Mouse (Mus musculus) limb, embryonic 11.5 days (tissue): ENCODE measurements around the gene Rasa2. TPM values are rescaled to one million over a fixed set of nuclear protein-coding genes. Genes with fewer than 3 reads are reported as not detected.
"Not testable (repeated sequence)": the region's sequence is repeated elsewhere in the genome, so short reads cannot be mapped to it uniquely, and the experiment has no call there.

Source experiments
- ATAC-seq: fragments of 200-750 bp; cut with Nextera tagmentation; 2 replicates; pipeline ENCODE4 v1.8.0; 2017; ENCODE audit warnings: low read depth; ENCODE audit not compliant: insufficient number of reproducible peaks, low FRiP score, low TSS enrichment
- DNase-seq: peaks from one replicate; pipeline ENCODE4 v3.0.0-alpha.2; 2015; ENCODE audit warnings: low spot score
- H3K27ac ChIP-seq: fragments of 300-500 bp; sonication (generic); replicated peaks from 2 replicates; pipeline ENCODE4 v1.5.1; 2014; ENCODE audit warnings: low read depth, mild to moderate bottlenecking, low read length
- H3K27me3 ChIP-seq: fragments of 300-500 bp; sonication (generic); 2 replicates; pipeline ENCODE4 v1.6.1; 2014; ENCODE audit warnings: mild to moderate bottlenecking, low read length, mixed read lengths; ENCODE audit not compliant: control insufficient read depth, insufficient read depth
- H3K36me3 ChIP-seq: fragments of 300-500 bp; sonication (generic); 2 replicates; pipeline ENCODE4 v1.6.1; 2014; ENCODE audit warnings: mild to moderate bottlenecking, low read length, moderate library complexity, mixed read lengths; ENCODE audit not compliant: control insufficient read depth, insufficient read depth
- H3K4me1 ChIP-seq: fragments of 300-500 bp; sonication (generic); 2 replicates; pipeline ENCODE4 v1.6.1; 2014; ENCODE audit warnings: low read length, mixed read lengths; ENCODE audit not compliant: control insufficient read depth, insufficient read depth
- H3K4me2 ChIP-seq: fragments of 300-500 bp; sonication (generic); 2 replicates; pipeline ENCODE4 v1.6.1; 2014; ENCODE audit warnings: low read depth, mild to moderate bottlenecking, moderate library complexity; ENCODE audit not compliant: severe bottlenecking
- H3K4me3 ChIP-seq: fragments of 300-500 bp; sonication (generic); 2 replicates; pipeline ENCODE4 v1.5.1; 2014; ENCODE audit warnings: low read depth, low read length
- H3K9ac ChIP-seq: fragments of 300-500 bp; sonication (generic); 2 replicates; pipeline ENCODE4 v1.6.1; 2014; ENCODE audit warnings: mild to moderate bottlenecking, low read length
- H3K9me3 ChIP-seq: fragments of 300-500 bp; sonication (generic); 2 replicates; pipeline ENCODE4 v1.6.1; 2016; ENCODE audit warnings: low read length; ENCODE audit not compliant: control insufficient read depth
- WGBS: fragments of 180-500 bp; shearing (Covaris S2); extraction: QIAGEN DNeasy Blood & Tissue Kit; methylation state at CpG from one replicate; pipeline ENCODE4 v1.1.7; 2014; 5-methylcytosine and 5-hydroxymethylcytosine counted together
- polyA plus RNA-seq: library from polyadenylated mRNA; unstranded; fragments of >200 nt; fragmentation: Nextera tagmentation; extraction: Ambion mirVana; gene quantifications from 2 replicates; pipeline ENCODE4 v1.2.1, GENCODE M21; 2014

The Rasa2 gene
- polyA plus RNA-seq, 1 experiment from 2014 or later: 20.6 TPM

GRCm38 (mm10) chr9:96536093-96536492 lies 95.3 kb downstream of the Rasa2 start:
- H3K9me3 ChIP-seq, H3K4me3 ChIP-seq, DNase-seq, H3K27ac ChIP-seq, H3K27me3 ChIP-seq, H3K36me3 ChIP-seq, H3K9ac ChIP-seq, ATAC-seq, H3K4me2 ChIP-seq, H3K4me1 ChIP-seq: not testable (repeated sequence)
- 93% methylated on average over 4 of the region's 4 CpGs for WGBS

GRCm38 (mm10) chr9:96535431-96535830 lies 96.0 kb downstream of the Rasa2 start:
- no peaks in the 10 kb centered on the region for H3K9me3 ChIP-seq
- H3K27me3 ChIP-seq: no peaks in the 10 kb centered on the region
- H3K36me3 ChIP-seq: no peaks in the 10 kb centered on the region
- no peak for DNase-seq
- WGBS: 90% methylated on average over 6 of the region's 6 CpGs
- H3K27ac ChIP-seq: no peak overlapping the region
- no peak overlapping the region for H3K9ac ChIP-seq
- ATAC-seq: no peak
- 0 out of 2 replicates have a peak, but pooled peaks cover 3% of the 10 kb centered on the region for H3K4me1 ChIP-seq
- H3K4me3 ChIP-seq: no peak overlapping the region
- H3K4me2 ChIP-seq: no peak overlapping the region

- WGBS: 93% methylated on average over 4 of the region's 4 CpGs
- no peak for ATAC-seq
- H3K36me3 ChIP-seq: no peaks in the 10 kb centered on the region
- H3K27me3 ChIP-seq: no peaks in the 10 kb centered on the region
- H3K4me1 ChIP-seq: 0 out of 2 replicates have a peak, but pooled peaks cover 3% of the 10 kb centered on the region
- no peak overlapping the region for H3K4me3 ChIP-seq
- H3K9ac ChIP-seq: no peak overlapping the region
- H3K4me2 ChIP-seq: no peak overlapping the region
- no peak overlapping the region for H3K27ac ChIP-seq
- H3K9me3 ChIP-seq: no peaks in the 10 kb centered on the region
- no peak for DNase-seq
Measured at GRCm38 (mm10) chr9:96534256-96534655, 97.2 kb downstream of the Rasa2 start.

GRCm38 (mm10) chr9:96533476-96533875 lies 97.9 kb downstream of the Rasa2 start:
- Histone ChIP-seq H3K9ac (no peak overlapping the region), H3K4me3 (no peak overlapping the region), H3K4me1 (0 out of 2 replicates have a peak, but pooled peaks cover 3% of the 10 kb centered on the region), H3K36me3 (no peaks in the 10 kb centered on the region), H3K4me2 (no peak overlapping the region), H3K9me3 (no peaks in the 10 kb centered on the region), H3K27ac (no peak overlapping the region), H3K27me3 (no peaks in the 10 kb centered on the region)
- no peak for ATAC-seq
- 84% methylated on average over 6 of the region's 6 CpGs for WGBS
- DNase-seq: no peak

GRCm38 (mm10) chr9:96532531-96532930 lies 98.9 kb downstream of the Rasa2 start:
- Histone ChIP-seq H3K4me3 (no peak overlapping the region), H3K36me3 (no peaks in the 10 kb centered on the region), H3K4me2 (no peak overlapping the region), H3K27me3 (no peaks in the 10 kb centered on the region), H3K9ac (no peak overlapping the region), H3K4me1 (0 out of 2 replicates have a peak, but pooled peaks cover 3% of the 10 kb centered on the region), H3K9me3 (no peaks in the 10 kb centered on the region), H3K27ac (no peak overlapping the region)
- DNase-seq (no peak), ATAC-seq (no peak)
- WGBS: 66% methylated on average over 4 of the region's 4 CpGs

GRCm38 (mm10) chr9:96530674-96531081 lies 100.7 kb downstream of the Rasa2 start:
- no peak overlapping the region for H3K4me3 ChIP-seq

GRCm38 (mm10) chr9:96529961-96530673 lies 101.3 kb downstream of the Rasa2 start:
- no peak overlapping the region for H3K9ac ChIP-seq
- H3K27me3 ChIP-seq: no peaks in the 10 kb centered on the region
- H3K4me3 ChIP-seq: no peak overlapping the region
- no peak for ATAC-seq
- no peaks in the 10 kb centered on the region for H3K36me3 ChIP-seq
- no peak overlapping the region for H3K27ac ChIP-seq
- no peak overlapping the region for H3K4me2 ChIP-seq
- WGBS: 67% methylated on average over 10 of the region's 10 CpGs
- DNase-seq: no peak
- no peaks in the 10 kb centered on the region for H3K4me1 ChIP-seq
- no peaks in the 10 kb centered on the region for H3K9me3 ChIP-seq

More at GRCm38 (mm10) chr9:96530674-96531081, 100.7 kb downstream of the Rasa2 start:
- DNase-seq (peak; percentile 41), ATAC-seq (peak; percentile 12; the same call in 1 of the 2 replicates)
- Histone ChIP-seq H3K4me2 (no peak overlapping the region), H3K9me3 (no peaks in the 10 kb centered on the region), H3K27me3 (no peaks in the 10 kb centered on the region), H3K9ac (no peak overlapping the region), H3K27ac (no peak overlapping the region), H3K4me1 (no peaks in the 10 kb centered on the region), H3K36me3 (no peaks in the 10 kb centered on the region)
- WGBS: 43% methylated on average over 11 of the region's 11 CpGs

GRCm38 (mm10) chr9:96526011-96526410 lies 105.4 kb downstream of the Rasa2 start:
- no peak overlapping the region for H3K27ac ChIP-seq
- no peak overlapping the region for H3K4me3 ChIP-seq
- no peak overlapping the region for H3K9ac ChIP-seq
- no peak overlapping the region for H3K4me2 ChIP-seq
- H3K9me3 ChIP-seq: no peaks in the 10 kb centered on the region; the same call in 1 of the 2 replicates
- DNase-seq (no peak), ATAC-seq (no peak)
- WGBS: 84% methylated on average over 4 of the region's 4 CpGs
- no peaks in the 10 kb centered on the region for H3K36me3 ChIP-seq
- H3K4me1 ChIP-seq: no peaks in the 10 kb centered on the region
- no peaks in the 10 kb centered on the region for H3K27me3 ChIP-seq
